Mouse (Mus musculus) spleen, postnatal 10 days (tissue): ENCODE measurements around the gene Klhdc7a.

ENCODE experiments used
- DNase-seq, 2 experiments: peaks; one replicate each; pipeline ENCODE4 v3.0.0; 2021 to 2022; ENCODE audit warnings: low spot score in 2 of 2

The Klhdc7a gene

DNA sequence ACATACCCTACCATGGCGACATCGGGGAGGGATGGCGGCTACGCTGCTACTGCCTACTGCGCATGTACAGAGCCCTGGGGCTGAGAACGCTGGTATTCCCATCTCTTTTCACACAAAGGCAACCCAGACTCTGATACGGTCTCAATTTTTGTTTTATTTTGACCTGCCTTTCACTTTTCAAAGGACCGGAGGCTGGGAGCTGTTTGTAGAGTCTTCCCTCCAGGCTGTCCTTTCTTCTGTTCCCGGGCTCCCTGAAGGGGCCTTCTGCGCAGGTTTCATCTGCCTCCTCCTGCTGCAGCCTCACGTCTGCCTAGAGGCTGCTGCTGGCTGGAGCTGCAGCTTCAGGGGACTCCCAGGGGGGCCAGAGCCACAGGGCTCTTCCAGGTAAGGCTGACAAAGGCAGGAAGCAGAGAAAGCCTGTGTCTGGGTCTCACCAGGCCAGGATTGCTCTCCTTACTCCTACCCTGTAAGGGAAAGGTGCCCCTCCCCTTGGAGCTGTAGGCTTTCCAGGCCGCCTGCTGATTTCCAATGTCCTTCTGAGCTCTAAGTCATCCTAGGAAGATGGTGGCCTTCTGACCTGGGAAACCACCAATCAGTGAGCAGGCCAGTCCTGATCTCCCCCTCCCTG, 7.6 kb downstream of the Klhdc7a start:
- DNase-seq, result no peak

DNA sequence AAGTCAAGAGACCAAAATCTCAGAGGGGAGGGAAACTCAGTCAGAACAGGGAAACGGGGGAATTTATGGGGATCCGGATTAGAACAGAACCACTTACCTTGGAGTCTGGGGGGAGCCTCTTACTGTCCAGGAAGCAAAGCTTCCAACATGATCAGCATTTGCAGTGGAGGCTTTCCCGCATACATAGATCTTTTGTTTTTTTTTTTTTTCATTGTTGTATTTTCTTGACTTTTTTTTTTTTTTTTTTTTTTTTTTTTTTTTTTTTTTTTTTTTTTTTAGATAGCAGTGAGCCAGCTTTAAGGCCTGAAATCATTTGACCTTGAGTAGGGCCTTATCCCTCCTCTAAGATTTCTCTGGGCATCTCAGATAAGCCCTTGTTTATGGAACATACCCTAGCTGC, 8.6 kb downstream of the Klhdc7a start:
- DNase-seq, result no peak

DNA sequence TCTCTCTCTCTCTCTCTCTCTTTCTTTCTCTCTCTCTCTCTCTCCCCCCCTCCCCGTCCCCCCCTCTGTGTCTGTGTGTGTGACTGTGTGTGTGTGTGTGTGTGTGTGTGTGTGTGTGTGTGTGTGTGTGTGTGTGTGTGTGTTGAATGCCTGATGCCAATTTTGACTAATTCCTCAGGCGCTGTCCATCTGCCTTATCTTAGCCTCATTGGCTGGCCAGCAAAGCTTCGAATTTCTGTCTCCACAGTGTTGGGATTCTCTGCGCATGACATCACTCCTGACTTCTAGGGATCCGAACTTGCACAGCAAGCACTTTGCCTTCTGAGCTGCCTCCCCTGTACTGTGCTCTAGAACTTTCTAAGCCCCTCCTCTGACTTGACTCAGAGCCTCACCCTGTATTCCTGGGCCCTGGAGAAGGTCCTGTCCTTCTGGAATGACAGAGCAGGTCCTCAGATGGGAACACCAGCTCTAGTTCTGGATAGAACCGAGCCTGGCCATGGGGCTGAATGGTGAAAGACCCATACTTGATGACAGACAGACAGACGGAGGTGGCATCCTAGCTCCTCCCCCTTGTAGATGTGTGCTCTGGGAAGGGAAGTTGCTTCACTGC, 16.8 kb downstream of the Klhdc7a start:
- DNase-seq, result no peak

DNA sequence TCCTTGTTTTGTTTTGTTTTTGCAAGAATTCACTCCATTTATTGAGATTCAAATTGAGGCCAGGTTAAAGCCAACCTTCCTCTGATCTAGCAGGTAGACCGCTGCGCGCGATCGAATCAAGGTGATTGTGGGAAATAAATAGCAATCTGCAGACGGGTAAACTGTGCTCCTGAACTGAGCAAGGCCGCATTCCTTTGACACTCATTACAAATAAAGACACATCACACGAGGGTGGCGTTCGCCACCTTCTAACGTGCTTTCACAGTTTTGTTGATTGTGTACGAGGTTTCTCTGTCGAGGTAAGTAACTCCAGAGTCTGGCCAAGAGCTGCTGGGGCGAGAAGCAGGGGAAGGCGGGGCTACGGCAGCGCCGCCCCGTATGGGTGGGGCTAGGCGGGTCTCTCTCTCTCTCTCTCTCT, 17.4 kb downstream of the Klhdc7a start:
- DNase-seq, result no peak

DNA sequence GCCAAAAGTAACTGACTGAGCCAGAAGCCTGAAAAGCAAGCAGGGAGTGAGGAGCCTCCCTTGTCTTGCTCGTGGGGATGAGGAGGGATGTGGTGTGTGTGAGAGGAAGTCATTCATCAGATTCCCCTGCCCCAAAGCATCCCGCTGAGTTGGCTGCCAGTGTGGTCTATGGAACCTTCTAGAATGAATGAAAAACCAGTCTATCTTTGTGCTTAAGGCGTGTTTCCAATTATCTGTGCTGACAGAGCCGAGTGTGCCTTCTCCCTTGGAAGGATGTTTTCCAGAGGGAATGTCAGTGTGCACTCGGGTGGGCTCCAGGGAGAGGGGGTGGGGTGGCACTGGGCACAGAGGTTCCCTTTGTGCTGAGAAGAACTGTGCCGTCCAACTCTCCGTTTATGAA, 19.2 kb downstream of the Klhdc7a start:
- no peak for DNase-seq

DNA sequence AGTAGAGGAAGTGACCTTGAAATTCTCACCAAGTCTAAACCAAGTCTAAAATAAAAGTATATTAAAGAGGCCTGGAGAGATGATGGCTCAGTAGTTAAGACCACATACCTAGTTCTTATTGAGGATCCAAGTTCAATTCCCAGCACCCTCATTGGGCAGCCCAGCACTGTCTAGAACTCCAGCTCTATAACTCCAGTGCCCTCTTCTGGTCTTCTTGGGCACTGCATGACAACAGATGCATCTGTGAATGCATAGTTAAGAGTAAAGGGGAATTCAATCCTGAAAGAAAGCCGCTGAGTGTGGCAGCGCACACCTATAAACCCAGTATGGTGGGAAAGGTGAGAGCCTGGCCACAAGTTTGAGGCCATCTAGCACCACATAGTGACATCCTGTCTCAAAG, 20.5 kb downstream of the Klhdc7a start:
- no peak for DNase-seq

DNA sequence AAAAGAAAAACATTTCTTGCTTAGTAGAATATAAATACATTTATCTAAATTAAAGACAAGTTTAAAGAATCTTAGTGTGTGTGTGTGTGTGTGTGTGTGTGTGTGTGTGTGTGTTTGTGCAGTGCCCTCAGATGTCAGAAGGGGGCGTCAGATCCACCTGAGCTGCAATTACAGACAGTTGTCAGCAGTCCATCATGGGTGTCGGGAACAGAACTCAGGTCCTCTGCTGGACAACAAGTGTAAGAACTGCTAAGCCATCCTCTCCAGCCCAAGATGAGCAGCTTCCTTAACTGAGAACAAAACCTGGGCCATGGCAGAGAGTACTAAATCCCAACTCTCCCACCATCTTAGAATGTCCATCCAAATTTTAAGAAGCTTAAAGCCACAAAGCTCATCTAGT, 26.0 kb downstream of the Klhdc7a start:
- DNase-seq, result no peak

DNA sequence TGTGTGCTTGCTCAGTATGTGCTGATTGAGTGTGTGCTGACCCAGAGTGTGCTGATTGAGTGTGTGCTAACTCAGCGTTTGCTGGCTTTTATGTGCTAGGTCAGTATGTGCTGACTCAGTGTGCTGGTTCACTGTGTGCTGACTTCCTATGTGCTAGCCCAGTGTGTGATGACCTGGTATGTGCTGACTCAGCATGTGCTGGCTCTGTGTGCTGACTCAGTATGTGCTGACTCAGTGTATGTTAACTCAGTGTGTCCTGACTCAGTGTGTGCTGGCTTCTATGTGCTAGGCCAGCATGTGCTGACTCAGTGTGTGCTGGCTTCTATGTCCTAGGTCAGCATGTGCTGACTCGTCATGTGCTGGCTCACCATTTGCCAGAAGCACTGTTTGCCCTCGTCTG, 32.3 kb downstream of the Klhdc7a start:
- no peak for DNase-seq

DNA sequence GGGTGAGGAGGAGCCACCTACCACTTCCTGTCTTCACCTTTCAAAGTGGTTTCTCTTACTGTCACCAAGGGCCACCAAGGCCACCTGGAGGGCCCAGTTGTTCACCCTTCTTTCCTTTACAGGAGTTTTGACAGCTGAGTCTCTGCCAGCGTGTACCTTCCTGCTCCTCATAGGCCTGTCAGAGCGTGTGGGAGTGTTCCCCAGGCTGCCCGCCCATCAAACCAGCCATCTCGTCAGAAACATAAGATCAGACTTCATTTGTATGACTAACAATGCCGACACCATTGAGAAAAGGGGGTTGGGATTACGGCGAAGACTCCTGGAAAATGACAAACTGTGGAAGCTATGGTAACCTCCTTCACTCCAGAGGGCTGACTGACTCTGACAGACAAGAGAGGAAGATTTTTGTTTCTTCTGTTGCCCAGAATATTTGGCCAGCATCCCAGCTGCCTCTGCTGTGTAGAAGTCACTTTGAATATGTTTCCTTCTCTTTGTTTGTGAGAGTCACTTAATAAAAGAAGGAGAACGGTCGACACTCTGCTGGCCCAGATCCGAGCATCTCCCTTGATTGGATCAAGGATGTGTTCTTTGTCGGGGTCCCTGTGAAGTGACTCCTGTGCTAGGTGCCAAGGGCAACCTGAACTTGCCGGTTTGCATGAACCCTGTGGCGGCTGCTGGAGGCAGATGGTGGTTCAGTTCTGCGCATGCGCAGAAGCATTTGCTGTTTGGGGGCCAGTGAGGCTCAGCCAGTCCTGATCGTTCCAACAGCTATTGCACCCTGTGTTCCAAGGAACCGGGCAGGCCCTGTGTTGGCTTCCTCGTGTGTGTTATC, 34.6 kb downstream of the Klhdc7a start:
- DNase-seq, result no peak

DNA sequence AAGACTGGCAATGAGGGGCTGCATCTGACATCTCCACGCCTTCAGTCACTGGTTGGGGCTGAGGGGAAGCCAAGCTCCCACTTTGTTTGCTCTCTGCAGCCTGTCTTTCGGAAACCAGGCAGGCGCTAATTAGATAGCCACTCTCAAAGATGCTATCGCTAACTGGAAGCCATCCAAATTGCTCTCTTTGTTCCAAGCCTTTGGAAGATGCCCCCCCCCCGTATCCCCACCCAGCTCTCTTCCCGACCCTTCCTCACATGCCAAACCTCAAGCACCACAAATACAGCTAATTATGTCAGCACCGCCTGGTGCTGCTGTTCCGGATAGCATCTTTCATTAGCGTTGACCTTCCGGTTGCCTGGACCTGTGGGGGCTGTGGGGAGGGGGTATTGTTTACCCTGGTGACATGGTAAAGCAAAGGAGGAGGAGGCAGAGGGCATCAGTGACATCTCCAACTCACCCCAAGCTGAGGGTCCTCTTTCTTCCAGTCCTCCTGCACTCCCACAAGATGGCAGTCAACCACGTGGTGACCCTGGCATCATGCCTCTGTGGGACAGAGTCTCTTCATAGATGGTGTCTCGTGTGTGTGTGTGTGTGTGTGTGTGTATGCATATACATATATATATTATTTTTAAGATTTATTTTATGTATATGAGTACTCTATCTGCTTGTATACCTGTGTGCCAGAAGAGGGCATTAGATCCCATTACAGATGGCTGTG, 35.9 kb downstream of the Klhdc7a start:
- DNase-seq, result no peak

DNA sequence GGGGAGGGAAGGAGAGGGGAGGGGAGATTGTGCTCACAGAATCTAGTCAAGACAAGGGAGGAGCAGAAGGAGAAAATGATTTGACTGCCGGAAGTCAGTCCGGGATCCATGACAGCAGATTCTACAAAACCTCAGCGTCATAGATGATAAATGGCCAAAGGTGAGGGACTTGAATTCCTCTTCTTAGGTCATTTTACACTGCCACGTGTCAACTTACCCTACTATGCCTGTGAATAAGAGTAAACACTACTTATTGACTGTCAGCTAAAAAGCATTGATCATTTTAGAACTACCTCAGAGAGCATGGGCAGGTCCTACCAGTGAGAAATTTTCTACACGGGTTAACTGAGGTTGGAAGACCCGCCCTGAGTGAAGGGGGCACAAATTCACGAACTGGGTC, 36.9 kb downstream of the Klhdc7a start:
- DNase-seq, result no peak

DNA sequence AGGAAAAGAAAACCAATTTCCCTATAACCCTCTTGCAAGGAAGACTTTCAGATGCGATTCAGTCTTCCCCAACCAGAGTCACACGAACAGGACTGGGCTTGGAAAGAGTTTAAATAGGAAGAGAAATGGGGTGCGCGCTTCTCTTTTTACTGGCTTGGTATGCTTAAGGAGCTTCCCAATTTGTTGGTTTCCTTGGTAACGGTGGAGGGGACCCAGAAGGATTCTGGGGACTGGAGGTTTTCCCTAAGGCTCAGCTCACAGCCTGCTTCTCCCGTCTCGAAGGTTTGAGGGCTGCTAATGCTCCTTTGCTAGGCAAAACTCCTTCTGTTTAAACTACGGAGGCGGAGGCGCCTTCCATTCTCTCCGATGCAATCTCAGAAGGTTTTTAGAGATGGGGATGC, 41.7 kb downstream of the Klhdc7a start:
- no peak for DNase-seq

DNA sequence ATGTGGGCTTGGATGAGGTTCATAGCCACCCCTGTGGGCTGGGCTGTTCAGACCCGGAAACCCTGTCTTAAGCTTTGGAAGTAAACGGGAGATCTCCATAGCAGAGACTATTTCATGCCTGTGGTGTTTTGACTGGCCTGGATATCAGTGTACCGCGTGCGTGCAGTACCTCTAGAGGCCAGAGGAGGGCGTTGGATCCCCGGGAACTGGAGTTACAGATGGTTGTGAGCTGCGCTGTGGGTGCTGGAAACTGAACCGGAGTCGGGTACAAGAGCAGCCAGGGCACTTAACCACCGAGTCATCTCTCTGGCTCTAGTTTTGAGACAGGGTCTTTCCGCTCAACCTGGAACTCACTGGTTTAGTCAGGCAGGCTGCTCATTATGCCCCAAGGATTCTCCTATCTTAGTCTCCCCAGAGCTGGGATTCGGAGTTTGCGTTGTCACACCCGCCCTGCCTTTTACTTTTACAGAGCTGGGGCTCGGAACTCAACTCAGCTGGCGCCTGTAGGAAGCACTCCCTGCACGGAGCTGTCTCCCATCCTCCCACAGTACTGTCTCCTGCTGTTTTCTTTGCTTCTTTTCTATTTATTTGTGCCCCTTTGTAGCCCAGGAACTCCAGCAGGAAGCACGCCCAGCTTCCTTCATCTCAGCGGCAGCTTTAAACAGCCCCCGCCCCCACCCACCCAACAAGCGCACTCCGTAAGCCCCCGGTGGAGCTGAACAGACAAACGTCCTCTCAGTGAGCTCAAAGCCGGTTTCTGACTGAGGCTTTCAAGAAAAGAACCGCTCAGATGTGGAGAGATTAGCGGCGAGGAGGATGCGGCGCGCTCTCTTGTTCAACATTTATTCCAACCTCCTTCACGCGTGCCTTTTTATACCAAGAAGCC, 42.3 kb downstream of the Klhdc7a start:
- DNase-seq, result no peak

DNA sequence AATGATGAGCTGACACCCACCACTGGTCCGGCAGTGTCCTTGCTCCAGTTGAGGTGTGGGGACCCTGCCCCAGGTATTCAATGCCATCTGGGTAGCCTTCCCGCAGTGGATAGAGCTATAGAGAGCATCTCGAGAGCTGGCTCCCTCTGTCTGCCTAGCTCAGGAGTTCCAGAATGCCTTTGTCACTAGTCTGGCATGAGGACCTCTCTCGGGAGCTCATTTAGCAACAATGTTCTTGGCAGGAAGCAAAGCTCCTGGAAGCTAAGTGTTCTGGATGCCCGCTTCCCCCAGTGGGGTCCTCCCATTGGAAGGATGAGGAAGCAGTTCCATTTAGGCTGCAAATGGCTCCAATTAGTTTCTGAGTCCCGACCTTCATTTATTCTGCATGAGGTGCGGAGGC, 51.1 kb downstream of the Klhdc7a start:
- no peak for DNase-seq
